Mouse (Mus musculus) E14TG2a.4 (cell line): ENCODE measurements around the gene Pcsk4.

Source experiments
- CTCF ChIP-seq: conservative IDR thresholded peaks from 2 replicates; pipeline ENCODE4 v1.5.1; 2014; ENCODE audit warnings: low read length
- POU5F1 ChIP-seq: IDR thresholded peaks from 2 replicates; pipeline ENCODE4 v1.6.1; 2014; ENCODE audit warnings: low read length, borderline replicate concordance

DNA sequence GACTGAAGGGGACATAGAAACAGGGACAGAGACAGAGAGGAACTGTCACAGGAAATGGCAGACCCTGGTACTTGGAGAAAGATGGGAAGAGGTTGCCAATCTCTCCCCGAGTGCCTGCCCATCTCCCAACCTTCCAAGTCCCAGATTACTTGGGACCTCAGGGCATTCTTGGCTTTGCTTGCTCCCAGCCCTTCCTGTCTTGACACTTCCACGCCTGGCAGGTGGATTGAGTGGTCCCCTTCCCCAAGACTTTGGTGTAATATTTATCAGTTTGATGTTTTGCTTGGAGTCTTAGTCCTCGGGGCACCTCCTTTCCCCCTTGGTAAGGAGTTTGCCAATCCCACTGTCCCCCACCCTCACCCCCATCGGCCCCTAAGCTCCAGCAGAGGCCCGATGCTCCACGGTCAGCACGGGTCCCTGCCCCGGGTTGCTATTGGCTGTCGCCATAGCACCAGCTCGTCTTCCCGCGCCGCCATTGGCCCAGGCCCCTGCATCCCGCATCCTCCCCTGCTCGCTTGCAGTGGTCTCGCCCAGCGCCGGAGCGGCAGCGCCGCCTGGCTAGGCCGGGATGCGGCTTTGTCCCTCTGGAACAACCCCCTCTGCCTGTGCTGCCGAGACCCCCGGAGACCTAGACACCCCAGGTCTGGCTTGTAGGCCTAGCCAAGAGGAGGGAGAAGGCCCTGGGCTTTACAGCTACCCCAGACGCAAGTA is 30.6 kb downstream of the Pcsk4 start:
- TF ChIP-seq CTCF (no peak), POU5F1 (no peak)
